In genomic region chr16:8883674-8884241, GRCm38 (mm10) we compare ENCODE assay signal across 8 mouse cellular contexts. TPM values are rescaled to one million over a fixed set of nuclear protein-coding genes. Genes with fewer than 3 reads are reported as not detected.
DNase-seq lines count a peak whose midpoint lies in the region; ATAC-seq and TF ChIP-seq lines count a peak whose summit lies in the region.

No protein-coding gene starts in this region.

- no peak for TF ChIP-seq POLR2A in ES-Bruce4 (IDR thresholded peaks at IDR 0.05; ENCODE audit: insufficient read depth, low read length)
- TF ChIP-seq POLR2A in brain, embryonic 14.5 days (IDR thresholded peaks at IDR 0.05; ENCODE audit: borderline replicate concordance, extremely low read depth, insufficient read depth, insufficient read length, poor library complexity, severe bottlenecking): no peak
- no peak for TF ChIP-seq POLR2A in thymus, adult 2 months (IDR thresholded peaks at IDR 0.05; ENCODE audit: control insufficient read depth, extremely low read depth, insufficient read depth, low read length, poor library complexity)

- peak overlapping the region; percentile 28; the same call in 1 of the 2 replicates for H3K4me2 ChIP-seq in heart, embryonic 14.5 days (ENCODE audit: low read length)
- H3K4me2 ChIP-seq in lung, embryonic 14.5 days: no peak overlapping the region

- ATAC-seq in heart, embryonic 14.5 days (ENCODE audit: insufficient number of reproducible peaks, insufficient read depth, low FRiP score, low read depth): peak; percentile 13; the same call in 1 of the 2 replicates
- ATAC-seq in lung, embryonic 14.5 days (ENCODE audit: insufficient read depth): peak; percentile 24; the same call in 1 of the 2 replicates

- 0 out of 2 replicates have a peak, but pooled peaks have one; percentile 35 for TF ChIP-seq EP300 in ES-Bruce4 (IDR thresholded peaks at IDR 0.05; ENCODE audit: insufficient read depth, low read depth, low read length)

- peak; percentile 94 for TF ChIP-seq CTCF in ES-Bruce4 (IDR thresholded peaks at IDR 0.05; ENCODE audit: low read depth, low read length)
- TF ChIP-seq CTCF in brain, embryonic 14.5 days (IDR thresholded peaks at IDR 0.05; ENCODE audit: borderline replicate concordance, extremely low read depth, insufficient read depth, insufficient read length): peak; percentile 95
- peak; percentile 99 for TF ChIP-seq CTCF in layer of hippocampus, adult 2 months (conservative IDR thresholded peaks at IDR 0.05)
- peak; percentile 89 for TF ChIP-seq CTCF in lung, embryonic 14.5 days (IDR thresholded peaks at IDR 0.05; ENCODE audit: low read depth)
- peak; percentile 87 for TF ChIP-seq CTCF in thymus, adult 2 months (IDR thresholded peaks at IDR 0.05; ENCODE audit: borderline replicate concordance, control insufficient read depth, extremely low read depth, insufficient read depth, low read length, poor library complexity)

- H3K4me1 ChIP-seq in ES-Bruce4 (ENCODE audit: control insufficient read depth, insufficient read depth, low read length): peaks cover 4% of the 10 kb centered on the region
- peaks cover 4% of the 10 kb centered on the region for H3K4me1 ChIP-seq in erythroblast, embryonic 14.5 days (ENCODE audit: control insufficient read depth)
- H3K4me1 ChIP-seq in heart, embryonic 14.5 days (ENCODE audit: control insufficient read depth in 2 of 2, insufficient read depth in 2 of 2, low read length in 2 of 2): no peaks in the 10 kb centered on the region; a peak in 1 of 4 replicates
- no peaks in the 10 kb centered on the region for H3K4me1 ChIP-seq in lung, embryonic 14.5 days (ENCODE audit: insufficient read depth)
- no peaks in the 10 kb centered on the region for H3K4me1 ChIP-seq in thymus, adult 2 months (replicated peaks; ENCODE audit: control insufficient read depth, insufficient read depth, low read length)

- DNase-seq in brain, embryonic 14.5 days (ENCODE audit: low read depth): peak; percentile 88
- peak; percentile 86 to 96 for DNase-seq in layer of hippocampus, adult 2 months (ENCODE audit: low spot score in 2 of 2)
- DNase-seq in lung, embryonic 14.5 days: peak; percentile 90
- DNase-seq in ovary, adult 18-20 months (ENCODE audit: low spot score): peak; percentile 51
- DNase-seq in thymus, adult 2 months: peak; percentile 83

- H3K9ac ChIP-seq in ES-Bruce4 (ENCODE audit: low read depth, poor library complexity, severe bottlenecking): no peak overlapping the region
- H3K9ac ChIP-seq in heart, embryonic 14.5 days (ENCODE audit: low read length): no peak overlapping the region
- no peak overlapping the region for H3K9ac ChIP-seq in lung, embryonic 14.5 days

- H3K27me3 ChIP-seq in ES-Bruce4 (ENCODE audit: control insufficient read depth, insufficient read depth, low read length, poor library complexity, severe bottlenecking): no peaks in the 10 kb centered on the region
- H3K27me3 ChIP-seq in erythroblast, embryonic 14.5 days (ENCODE audit: control insufficient read depth): no peaks in the 10 kb centered on the region; the same call in 1 of the 2 replicates
- H3K27me3 ChIP-seq in heart, embryonic 14.5 days (ENCODE audit: control insufficient read depth, insufficient read depth, low read length): no peaks in the 10 kb centered on the region
- H3K27me3 ChIP-seq in lung, embryonic 14.5 days (ENCODE audit: insufficient read depth, low read length): no peaks in the 10 kb centered on the region
- no peaks in the 10 kb centered on the region for H3K27me3 ChIP-seq in thymus, adult 2 months (ENCODE audit: control insufficient read depth, insufficient read depth, low read length)

- no peaks in the 10 kb centered on the region for H3K36me3 ChIP-seq in ES-Bruce4 (ENCODE audit: control insufficient read depth, insufficient read depth, low read length, poor library complexity, severe bottlenecking)
- H3K36me3 ChIP-seq in erythroblast, embryonic 14.5 days (ENCODE audit: control insufficient read depth): no peaks in the 10 kb centered on the region
- no peaks in the 10 kb centered on the region for H3K36me3 ChIP-seq in heart, embryonic 14.5 days (ENCODE audit: control insufficient read depth, insufficient read depth, low read length)
- no peaks in the 10 kb centered on the region for H3K36me3 ChIP-seq in lung, embryonic 14.5 days (ENCODE audit: insufficient read depth)
- no peaks in the 10 kb centered on the region for H3K36me3 ChIP-seq in thymus, adult 2 months (ENCODE audit: control insufficient read depth, insufficient read depth, low read length)

- no peak overlapping the region for H3K4me3 ChIP-seq in ES-Bruce4 (ENCODE audit: low read depth, low read length)
- H3K4me3 ChIP-seq in erythroblast, embryonic 14.5 days (replicated peaks): peak overlapping the region; percentile 21
- H3K4me3 ChIP-seq in heart, embryonic 14.5 days (ENCODE audit: control insufficient read depth in 1 of 2, insufficient read depth in 1 of 2, low read depth in 1 of 2, low read length in 2 of 2): no peak overlapping the region
- peak overlapping the region; percentile 41 for H3K4me3 ChIP-seq in layer of hippocampus, adult 2 months
- no peak overlapping the region for H3K4me3 ChIP-seq in lung, embryonic 14.5 days (ENCODE audit: low read depth, low read length)
- H3K4me3 ChIP-seq in thymus, adult 2 months (ENCODE audit: control insufficient read depth, insufficient read depth, low read length): 0 out of 2 replicates have a peak overlapping the region, but pooled peaks have one; percentile 5

- H3K27ac ChIP-seq in ES-Bruce4 (ENCODE audit: insufficient read depth, low read length): no peak overlapping the region
- H3K27ac ChIP-seq in heart, embryonic 14.5 days (replicated peaks in 1 of 2; ENCODE audit: control insufficient read depth in 1 of 2, insufficient read depth in 1 of 2, low read depth in 2 of 2, low read length in 2 of 2): no peak overlapping the region
- peak overlapping the region; percentile 84 for H3K27ac ChIP-seq in layer of hippocampus, adult 2 months
- H3K27ac ChIP-seq in lung, embryonic 14.5 days (ENCODE audit: low read depth): no peak overlapping the region
- no peak overlapping the region for H3K27ac ChIP-seq in thymus, adult 2 months (ENCODE audit: control insufficient read depth, insufficient read depth, low read length)

- H3K9me3 ChIP-seq in ES-Bruce4 (replicated peaks; ENCODE audit: control insufficient read depth, insufficient read depth, low read length, poor library complexity, severe bottlenecking): no peaks in the 10 kb centered on the region
- peaks cover 2% of the 10 kb centered on the region; the same call in 1 of the 2 replicates for H3K9me3 ChIP-seq in erythroblast, embryonic 14.5 days (ENCODE audit: control insufficient read depth, low read length)
- no peaks in the 10 kb centered on the region for H3K9me3 ChIP-seq in heart, embryonic 14.5 days (ENCODE audit: control insufficient read depth, low read length)
- H3K9me3 ChIP-seq in lung, embryonic 14.5 days (ENCODE audit: low read depth, low read length): no peaks in the 10 kb centered on the region

- WGBS in heart, embryonic 14.5 days: 43% methylated on average over 11 of the region's 11 CpGs
- 45% methylated on average over 11 of the region's 11 CpGs for WGBS in lung, embryonic 14.5 days
- WGBS in thymus, adult 2 months: 42% methylated on average over 11 of the region's 11 CpGs

RNA-seq across cellular contexts. Expression of gene 1810013L24Rik, which starts 53.9 kb away (rescaled TPM):
- polyA plus RNA-seq in ES-Bruce4 (2011; ENCODE audit: insufficient read depth, insufficient read length, low read depth, missing spikeins): 63.8 and 65.8 TPM in 2 replicates
- 35.2 and 52.2 TPM in 2 replicates for polyA plus RNA-seq in brain, embryonic 14.5 days (2012; rRNA removed)
- 1.8 and 2.1 TPM in 2 replicates for polyA plus RNA-seq in erythroblast, embryonic 14.5 days (2012)
- polyA plus RNA-seq in heart, embryonic 14.5 days (2014; fragmentation: Nextera tagmentation; extraction: Ambion mirVana): 12.5 and 13.7 TPM in 2 replicates
- 100 to 1,000 TPM; 103 to 107 TPM for total RNA-seq in layer of hippocampus, adult 2 months (2021)
- polyA plus RNA-seq in lung, embryonic 14.5 days (2014; fragmentation: Nextera tagmentation; extraction: Ambion mirVana): 15.1 and 15.3 TPM in 2 replicates
- polyA plus RNA-seq in thymus, adult 2 months (2012; rRNA removed): 28.4 and 29.5 TPM in 2 replicates

Comparison
In these comparisons a context has a peak if more than half of its experiments do, and no peak if none do; other contexts are left out.
1. H3K4me3 ChIP-seq: peak in erythroblast, embryonic 14.5 days (single experiment), layer of hippocampus, adult 2 months (single experiment) and thymus, adult 2 months (single experiment); none in ES-Bruce4 (single experiment), heart, embryonic 14.5 days (0 of 2) and lung, embryonic 14.5 days (single experiment).
2. Peak in every context shown above with its lines, with median percentiles within 50 percentile points of each other: CTCF ChIP-seq and DNase-seq.